In genomic region chr4:86543999-86544398, GRCm38 (mm10) we compare ENCODE assay signal across 17 mouse cellular contexts. TPM values are rescaled to one million over a fixed set of nuclear protein-coding genes. Genes with fewer than 3 reads are reported as not detected.
DNase-seq lines count a peak whose midpoint lies in the region; ATAC-seq and TF ChIP-seq lines count a peak whose summit lies in the region.
"Had no signal": no experiment of that assay in that cellular context is flagged by ENCODE, and none has a peak within 500 bp of the region (broad histone marks: within the 10 kb centered on the region; RNA-seq: fewer than 3 reads in every experiment).

No protein-coding gene starts in this region.

- H3K4me2 ChIP-seq in heart, postnatal 0 days (ENCODE audit: low read depth, low read length): no peak overlapping the region
- H3K4me2 ChIP-seq in heart, embryonic 12.5 days: no peak overlapping the region
- no peak overlapping the region for H3K4me2 ChIP-seq in midbrain, embryonic 12.5 days (replicated peaks)
- H3K4me2 ChIP-seq: liver, embryonic 15.5 days had no signal

- peak; percentile 17 for DNase-seq in heart, postnatal 0 days (ENCODE audit: low spot score)
- no peak for DNase-seq in midbrain, embryonic 10.5 days (ENCODE audit: low spot score)
- DNase-seq in limb, embryonic 10.5 days (ENCODE audit: low spot score): no peak
- DNase-seq in gastrocnemius, adult 2 months: no peak
- DNase-seq in left cerebral cortex, adult 9 months (ENCODE audit: low spot score in 2 of 2): no peak
- DNase-seq: adrenal gland, adult 2 months; cerebellum, adult 2 months; heart, postnatal 10 days had no signal

- no peak for ATAC-seq in heart, postnatal 0 days (ENCODE audit: insufficient read depth, low read depth)
- no peak for ATAC-seq in heart, embryonic 12.5 days (ENCODE audit: insufficient number of reproducible peaks, low FRiP score)
- 0 out of 2 replicates have a peak, but pooled peaks have one; percentile 16 for ATAC-seq in midbrain, embryonic 12.5 days (ENCODE audit: low FRiP score, low read depth)
- ATAC-seq: inflammation-experienced regulatory T-cells, adult 6 months had no signal

- no peaks in the 10 kb centered on the region for H3K27me3 ChIP-seq in heart, postnatal 0 days (ENCODE audit: control insufficient read depth, insufficient read depth, low read length)
- H3K27me3 ChIP-seq in heart, embryonic 12.5 days (replicated peaks): no peaks in the 10 kb centered on the region
- no peaks in the 10 kb centered on the region for H3K27me3 ChIP-seq in midbrain, embryonic 12.5 days
- no peaks in the 10 kb centered on the region for H3K27me3 ChIP-seq in midbrain, embryonic 10.5 days (ENCODE audit: low read depth, poor library complexity, severe bottlenecking)
- H3K27me3 ChIP-seq in limb, embryonic 10.5 days (ENCODE audit: low read depth, poor library complexity, severe bottlenecking): no peaks in the 10 kb centered on the region
- H3K27me3 ChIP-seq: liver, embryonic 15.5 days had no signal

- H3K4me1 ChIP-seq in heart, postnatal 0 days (ENCODE audit: control insufficient read depth, insufficient read depth): no peaks in the 10 kb centered on the region
- peaks cover 11% of the 10 kb centered on the region; the same call in 1 of the 2 replicates for H3K4me1 ChIP-seq in heart, embryonic 12.5 days (replicated peaks)
- peaks cover 3% of the 10 kb centered on the region; the same call in 1 of the 2 replicates for H3K4me1 ChIP-seq in midbrain, embryonic 12.5 days
- H3K4me1 ChIP-seq in midbrain, embryonic 10.5 days: no peaks in the 10 kb centered on the region
- H3K4me1 ChIP-seq in limb, embryonic 10.5 days: peaks cover 16% of the 10 kb centered on the region
- H3K4me1 ChIP-seq: forebrain, embryonic 10.5 days; liver, embryonic 15.5 days had no signal

- no peak for TF ChIP-seq EP300 in heart, postnatal 0 days (IDR thresholded peaks at IDR 0.05; ENCODE audit: low read depth)

- no peaks in the 10 kb centered on the region for H3K36me3 ChIP-seq in heart, postnatal 0 days (replicated peaks; ENCODE audit: control insufficient read depth, insufficient read depth, low read length)
- H3K36me3 ChIP-seq in heart, embryonic 12.5 days: no peaks in the 10 kb centered on the region
- H3K36me3 ChIP-seq in midbrain, embryonic 12.5 days: no peaks in the 10 kb centered on the region
- no peaks in the 10 kb centered on the region for H3K36me3 ChIP-seq in midbrain, embryonic 10.5 days
- no peaks in the 10 kb centered on the region for H3K36me3 ChIP-seq in limb, embryonic 10.5 days
- H3K36me3 ChIP-seq: forebrain, embryonic 10.5 days; G1E; liver, embryonic 15.5 days had no signal

- no peaks in the 10 kb centered on the region for H3K9me3 ChIP-seq in heart, postnatal 0 days (replicated peaks; ENCODE audit: control insufficient read depth, low read length)
- H3K9me3 ChIP-seq in heart, embryonic 12.5 days (replicated peaks): no peaks in the 10 kb centered on the region
- no peaks in the 10 kb centered on the region for H3K9me3 ChIP-seq in midbrain, embryonic 12.5 days
- no peaks in the 10 kb centered on the region for H3K9me3 ChIP-seq in midbrain, embryonic 10.5 days (replicated peaks)
- no peaks in the 10 kb centered on the region for H3K9me3 ChIP-seq in limb, embryonic 10.5 days (replicated peaks)
- H3K9me3 ChIP-seq: forebrain, embryonic 10.5 days; G1E; liver, embryonic 15.5 days had no signal

- WGBS in heart, postnatal 0 days: 63% methylated on average over 3 of the region's 3 CpGs
- 75% methylated on average over 3 of the region's 3 CpGs for WGBS in heart, embryonic 12.5 days
- WGBS in midbrain, embryonic 12.5 days: 68% methylated on average over 3 of the region's 3 CpGs
- WGBS in midbrain, embryonic 10.5 days: 84% methylated on average over 3 of the region's 3 CpGs
- 93% methylated on average over 3 of the region's 3 CpGs for WGBS in limb, embryonic 10.5 days

- H3K4me3 ChIP-seq in heart, postnatal 0 days (ENCODE audit: low read depth, low read length): no peak overlapping the region
- no peak overlapping the region for H3K4me3 ChIP-seq in heart, embryonic 12.5 days
- no peak overlapping the region for H3K4me3 ChIP-seq in midbrain, embryonic 12.5 days
- H3K4me3 ChIP-seq in midbrain, embryonic 10.5 days: no peak overlapping the region
- no peak overlapping the region for H3K4me3 ChIP-seq in limb, embryonic 10.5 days
- H3K4me3 ChIP-seq in gastrocnemius, adult 2 months: no peak overlapping the region
- H3K4me3 ChIP-seq: forebrain, embryonic 10.5 days; liver, embryonic 15.5 days had no signal

- H3K27ac ChIP-seq in heart, postnatal 0 days (ENCODE audit: low read depth): no peak overlapping the region
- H3K27ac ChIP-seq in heart, embryonic 12.5 days (ENCODE audit: poor library complexity, severe bottlenecking): no peak overlapping the region
- no peak overlapping the region for H3K27ac ChIP-seq in midbrain, embryonic 12.5 days (replicated peaks)
- H3K27ac ChIP-seq in midbrain, embryonic 10.5 days (replicated peaks): no peak overlapping the region
- H3K27ac ChIP-seq in limb, embryonic 10.5 days: 0 out of 2 replicates have a peak overlapping the region, but pooled peaks have one; percentile 14
- no peak overlapping the region for H3K27ac ChIP-seq in gastrocnemius, adult 2 months
- H3K27ac ChIP-seq: forebrain, embryonic 10.5 days; liver, embryonic 15.5 days had no signal

- H3K9ac ChIP-seq in heart, postnatal 0 days (replicated peaks; ENCODE audit: low read depth, low read length): no peak overlapping the region
- no peak overlapping the region for H3K9ac ChIP-seq in heart, embryonic 12.5 days
- no peak overlapping the region for H3K9ac ChIP-seq in midbrain, embryonic 12.5 days (replicated peaks)
- H3K9ac ChIP-seq: liver, embryonic 15.5 days had no signal

- no peak for TF ChIP-seq CTCF in heart, postnatal 0 days (IDR thresholded peaks at IDR 0.05; ENCODE audit: low read depth)
- TF ChIP-seq CTCF in gastrocnemius, adult 2 months (IDR thresholded peaks at IDR 0.05): no peak

- intact Hi-C loops in gastrocnemius, adult 2 months (cut with DNase I): no loop called here

RNA-seq across cellular contexts. Expression of gene Saxo1, which starts 14.1 kb away (rescaled TPM):
- not detected in 2 replicates for total RNA-seq in heart, postnatal 0 days (2014; rRNA removed; ENCODE audit: low replicate concordance)
- not detected in 2 replicates for polyA plus RNA-seq in heart, postnatal 0 days (2015; fragmentation: Nextera tagmentation; extraction: Ambion mirVana)
- polyA plus RNA-seq in heart, embryonic 12.5 days (2016; fragmentation: Nextera tagmentation; extraction: Ambion mirVana): not detected in 2 replicates
- polyA plus RNA-seq in midbrain, embryonic 12.5 days (2016; fragmentation: Nextera tagmentation; extraction: Ambion mirVana): not detected in 2 replicates
- polyA plus RNA-seq in midbrain, embryonic 10.5 days (2016; fragmentation: Nextera tagmentation; extraction: Ambion mirVana): not detected in 2 replicates
- not detected in 2 replicates for polyA plus RNA-seq in limb, embryonic 10.5 days (2016; fragmentation: Nextera tagmentation; extraction: Ambion mirVana)
- not detected for total RNA-seq in gastrocnemius, adult 2 months (2021)
- total RNA-seq: adrenal gland, adult 2 months; G1E; heart, postnatal 10 days had no signal
- polyA plus RNA-seq: adrenal gland, adult 2 months; C2C12; cerebellum, adult 2 months; forebrain, embryonic 10.5 days; G1E; inflammation-experienced regulatory T-cells, adult 6 months; large intestine, adult 2 months; liver, embryonic 15.5 days; spleen, adult 2 months had no signal

RNA-seq across cellular contexts. Expression of gene Rraga, which starts 31.5 kb away (rescaled TPM):
- total RNA-seq in heart, postnatal 0 days (2014; rRNA removed; ENCODE audit: low replicate concordance): 8.5 and 14.7 TPM in 2 replicates
- polyA plus RNA-seq in heart, postnatal 0 days (2015; fragmentation: Nextera tagmentation; extraction: Ambion mirVana): 49.2 and 50.7 TPM in 2 replicates
- 49.1 and 56.6 TPM in 2 replicates for polyA plus RNA-seq in heart, embryonic 12.5 days (2016; fragmentation: Nextera tagmentation; extraction: Ambion mirVana)
- 76.0 and 85.0 TPM in 2 replicates for polyA plus RNA-seq in midbrain, embryonic 12.5 days (2016; fragmentation: Nextera tagmentation; extraction: Ambion mirVana)
- polyA plus RNA-seq in midbrain, embryonic 10.5 days (2016; fragmentation: Nextera tagmentation; extraction: Ambion mirVana): 62.5 and 81.1 TPM in 2 replicates
- polyA plus RNA-seq in limb, embryonic 10.5 days (2016; fragmentation: Nextera tagmentation; extraction: Ambion mirVana): 46.3 and 48.5 TPM in 2 replicates
- 10 to 100 TPM; 43.5 to 54.4 TPM for total RNA-seq in gastrocnemius, adult 2 months (2021)
